Mouse (Mus musculus): ENCODE measurements around the gene Plb1. TPM values are rescaled to one million over a fixed set of nuclear protein-coding genes. Genes with fewer than 3 reads are reported as not detected.
A peak's percentile ranks its signal among the peaks of the same experiment; 100 is the strongest.

Gene Plb1
- polyA plus RNA-seq, 1 experiment from 2014 or later = 0.91 TPM

- H3K4me2 ChIP-seq = no peak overlapping the region
- H3K4me3 ChIP-seq = no peak overlapping the region
- no peaks in the 10 kb centered on the region for H3K9me3 ChIP-seq (replicated peaks)
- H3K9ac ChIP-seq = no peak overlapping the region
- no peaks in the 10 kb centered on the region for H3K27me3 ChIP-seq (replicated peaks)
- 45% methylated on average over 3 of the region's 3 CpGs for WGBS
- no peaks in the 10 kb centered on the region for H3K36me3 ChIP-seq
- no peak for ATAC-seq (ENCODE audit: insufficient number of reproducible peaks, low FRiP score)
- H3K4me1 ChIP-seq (replicated peaks) = peaks cover 36% of the 10 kb centered on the region
- H3K27ac ChIP-seq (ENCODE audit: poor library complexity, severe bottlenecking) = peak overlapping the region; percentile 17; the same call in 1 of the 2 replicates
Measured at GRCm38 (mm10) chr5:32394586-32394985, 162.1 kb downstream of the Plb1 start.

- no peaks in the 10 kb centered on the region for H3K36me3 ChIP-seq
- H3K27me3 ChIP-seq (replicated peaks) = no peaks in the 10 kb centered on the region
- ATAC-seq (ENCODE audit: insufficient number of reproducible peaks, low FRiP score) = no peak
- no peak overlapping the region for H3K27ac ChIP-seq (ENCODE audit: poor library complexity, severe bottlenecking)
- H3K9ac ChIP-seq = no peak overlapping the region
- H3K4me1 ChIP-seq (replicated peaks) = peaks cover 36% of the 10 kb centered on the region
- 53% methylated on average over 9 of the region's 9 CpGs for whole genome bisulfite sequencing
- H3K4me2 ChIP-seq = no peak overlapping the region
- H3K9me3 ChIP-seq (replicated peaks) = no peaks in the 10 kb centered on the region
- H3K4me3 ChIP-seq = no peak overlapping the region
Measured at GRCm38 (mm10) chr5:32395101-32395892, 162.8 kb downstream of the Plb1 start.

GRCm38 (mm10) chr5:32397719-32398118 lies 165.2 kb downstream of the Plb1 start:
- 0 out of 2 replicates have a peak overlapping the region, but pooled peaks have one; percentile 7 for H3K27ac ChIP-seq (ENCODE audit: poor library complexity, severe bottlenecking)
- no peak overlapping the region for H3K9ac ChIP-seq
- WGBS = 64% methylated on average over 3 of the region's 3 CpGs
- H3K27me3 ChIP-seq (replicated peaks) = no peaks in the 10 kb centered on the region
- no peak overlapping the region for H3K4me2 ChIP-seq
- peak; percentile 18; the same call in 1 of the 2 replicates for ATAC-seq (ENCODE audit: insufficient number of reproducible peaks, low FRiP score)
- no peak overlapping the region for H3K4me3 ChIP-seq
- H3K9me3 ChIP-seq (replicated peaks) = no peaks in the 10 kb centered on the region
- H3K4me1 ChIP-seq (replicated peaks) = peaks cover 36% of the 10 kb centered on the region
- H3K36me3 ChIP-seq = no peaks in the 10 kb centered on the region

GRCm38 (mm10) chr5:32400926-32401325 lies 168.4 kb downstream of the Plb1 start:
- H3K36me3 ChIP-seq = no peaks in the 10 kb centered on the region
- H3K4me3 ChIP-seq = no peak overlapping the region
- H3K4me1 ChIP-seq (replicated peaks) = peaks cover 32% of the 10 kb centered on the region
- no peak overlapping the region for H3K9ac ChIP-seq
- H3K9me3 ChIP-seq (replicated peaks) = no peaks in the 10 kb centered on the region
- WGBS = 62% methylated on average over 2 of the region's 2 CpGs
- H3K4me2 ChIP-seq = no peak overlapping the region
- no peak for ATAC-seq (ENCODE audit: insufficient number of reproducible peaks, low FRiP score)
- H3K27ac ChIP-seq (ENCODE audit: poor library complexity, severe bottlenecking) = no peak overlapping the region
- no peaks in the 10 kb centered on the region for H3K27me3 ChIP-seq (replicated peaks)

- H3K27me3 ChIP-seq (replicated peaks) = no peaks in the 10 kb centered on the region
- no peak overlapping the region for H3K4me3 ChIP-seq
- no peak overlapping the region for H3K27ac ChIP-seq (ENCODE audit: poor library complexity, severe bottlenecking)
- peaks cover 22% of the 10 kb centered on the region for H3K4me1 ChIP-seq (replicated peaks)
- no peaks in the 10 kb centered on the region for H3K36me3 ChIP-seq
- no peaks in the 10 kb centered on the region for H3K9me3 ChIP-seq (replicated peaks)
- no peak overlapping the region for H3K4me2 ChIP-seq
- ATAC-seq (ENCODE audit: insufficient number of reproducible peaks, low FRiP score) = no peak
- WGBS = 77% methylated on average over 9 of the region's 9 CpGs
- H3K9ac ChIP-seq = no peak overlapping the region
Measured at GRCm38 (mm10) chr5:32403082-32403953, 170.8 kb downstream of the Plb1 start.

GRCm38 (mm10) chr5:32405199-32405855 lies 172.8 kb downstream of the Plb1 start:
- Histone ChIP-seq H3K4me3 (no peak overlapping the region), H3K9me3 (replicated peaks) (no peaks in the 10 kb centered on the region), H3K27ac (ENCODE audit: poor library complexity, severe bottlenecking) (no peak overlapping the region), H3K4me2 (no peak overlapping the region), H3K36me3 (no peaks in the 10 kb centered on the region), H3K27me3 (replicated peaks) (no peaks in the 10 kb centered on the region), H3K4me1 (replicated peaks) (peaks cover 23% of the 10 kb centered on the region), H3K9ac (no peak overlapping the region)
- ATAC-seq (ENCODE audit: insufficient number of reproducible peaks, low FRiP score) = no peak
- WGBS = 76% methylated on average over 4 of the region's 4 CpGs

GRCm38 (mm10) chr5:32408771-32409170 lies 176.3 kb downstream of the Plb1 start:
- no peak overlapping the region for H3K4me2 ChIP-seq
- H3K9me3 ChIP-seq (replicated peaks) = no peaks in the 10 kb centered on the region
- WGBS = 69% methylated on average over 1 of the region's 1 CpGs
- no peaks in the 10 kb centered on the region for H3K36me3 ChIP-seq
- H3K4me3 ChIP-seq = no peak overlapping the region
- peak overlapping the region; percentile 6; the same call in 1 of the 2 replicates for H3K27ac ChIP-seq (ENCODE audit: poor library complexity, severe bottlenecking)
- no peak for ATAC-seq (ENCODE audit: insufficient number of reproducible peaks, low FRiP score)
- H3K4me1 ChIP-seq (replicated peaks) = peaks cover 36% of the 10 kb centered on the region
- H3K9ac ChIP-seq = no peak overlapping the region
- no peaks in the 10 kb centered on the region for H3K27me3 ChIP-seq (replicated peaks)

- no peak overlapping the region for H3K4me3 ChIP-seq
- no peak overlapping the region for H3K4me2 ChIP-seq
- no peaks in the 10 kb centered on the region for H3K9me3 ChIP-seq (replicated peaks)
- no peak overlapping the region for H3K9ac ChIP-seq
- H3K36me3 ChIP-seq = no peaks in the 10 kb centered on the region
- H3K27ac ChIP-seq (ENCODE audit: poor library complexity, severe bottlenecking) = no peak overlapping the region
- WGBS = 15% methylated on average over 2 of the region's 2 CpGs
- no peak for ATAC-seq (ENCODE audit: insufficient number of reproducible peaks, low FRiP score)
- H3K27me3 ChIP-seq (replicated peaks) = no peaks in the 10 kb centered on the region
- peaks cover 45% of the 10 kb centered on the region for H3K4me1 ChIP-seq (replicated peaks)
Measured at GRCm38 (mm10) chr5:32409747-32410146, 177.2 kb downstream of the Plb1 start.

GRCm38 (mm10) chr5:32410954-32411688 lies 178.6 kb downstream of the Plb1 start:
- 57% methylated on average over 3 of the region's 3 CpGs for WGBS
- Histone ChIP-seq H3K9ac (no peak overlapping the region), H3K9me3 (replicated peaks) (no peaks in the 10 kb centered on the region), H3K27me3 (replicated peaks) (no peaks in the 10 kb centered on the region), H3K27ac (ENCODE audit: poor library complexity, severe bottlenecking) (no peak overlapping the region), H3K4me2 (no peak overlapping the region), H3K36me3 (no peaks in the 10 kb centered on the region), H3K4me1 (replicated peaks) (peaks cover 46% of the 10 kb centered on the region), H3K4me3 (no peak overlapping the region)
- no peak for ATAC-seq (ENCODE audit: insufficient number of reproducible peaks, low FRiP score)

GRCm38 (mm10) chr5:32412186-32412950 lies 179.9 kb downstream of the Plb1 start:
- Histone ChIP-seq H3K9me3 (replicated peaks) (no peaks in the 10 kb centered on the region), H3K4me2 (no peak overlapping the region), H3K27me3 (replicated peaks) (no peaks in the 10 kb centered on the region), H3K36me3 (no peaks in the 10 kb centered on the region), H3K4me1 (replicated peaks) (peaks cover 56% of the 10 kb centered on the region), H3K9ac (no peak overlapping the region), H3K27ac (ENCODE audit: poor library complexity, severe bottlenecking) (peak overlapping the region; percentile 44), H3K4me3 (no peak overlapping the region)
- WGBS = 21% methylated on average over 1 of the region's 1 CpGs
- ATAC-seq (ENCODE audit: insufficient number of reproducible peaks, low FRiP score) = no peak
